Mouse (Mus musculus) spleen, embryonic (tissue): Measurements from ENCODE around the gene Phxr2.
"Not testable (repeated sequence)": the region's sequence is repeated elsewhere in the genome, so short reads cannot be mapped to it uniquely, and the experiment has no call there.

Experiments
- CTCF ChIA-PET: fragments of 350-600 bp; sonication (Branson Sonifier 250); formaldehyde crosslinking; loops from one replicate; lab custom pipeline; 2022; lab: Charles Lee

Phxr2 gene

GRCm38 (mm10) chr10:99126225-99126624 lies at the start of gene Phxr2:
TSS of gene Phxr2 (minus strand) at chr10:99126325.
- CTCF ChIA-PET = interaction anchor here (0.5 to 0.8 kb wide), 2 partner anchors 468 to 506 kb away, joined by 3 to 4 read pairs; no protein-coding TSS in a partner anchor

- CTCF ChIA-PET = interaction anchor here (1.0 kb wide), 1 partner anchor 8 kb away, joined by 4 read pairs; no protein-coding TSS in a partner anchor
Observed at GRCm38 (mm10) chr10:99172906-99173507, 46.9 kb upstream of the Phxr2 start.

GRCm38 (mm10) chr10:99171961-99172497 lies 45.9 kb upstream of the Phxr2 start:
- CTCF ChIA-PET = interaction anchor here (1.0 kb wide), 1 partner anchor 9 kb away, joined by 4 read pairs; no protein-coding TSS in a partner anchor

GRCm38 (mm10) chr10:99169765-99170129 lies 43.6 kb upstream of the Phxr2 start:
- CTCF ChIA-PET = no interaction called here

GRCm38 (mm10) chr10:99168840-99169764 lies 43.0 kb upstream of the Phxr2 start:
- CTCF ChIA-PET = interaction anchor here (0.7 kb wide), 1 partner anchor 201 kb away, joined by 3 read pairs; no protein-coding TSS in a partner anchor

- CTCF ChIA-PET = interaction anchor here (0.7 kb wide), 1 partner anchor 202 kb away, joined by 3 read pairs; no protein-coding TSS in a partner anchor
Observed at GRCm38 (mm10) chr10:99168404-99168803, 42.3 kb upstream of the Phxr2 start.

- CTCF ChIA-PET = interaction anchor here (0.9 kb wide), 1 partner anchor 412 kb away, joined by 3 read pairs; no protein-coding TSS in a partner anchor
Observed at GRCm38 (mm10) chr10:99166392-99166791, 40.3 kb upstream of the Phxr2 start.

- CTCF ChIA-PET = interaction anchor here (0.9 kb wide), 1 partner anchor 412 kb away, joined by 3 read pairs; no protein-coding TSS in a partner anchor
Observed at GRCm38 (mm10) chr10:99165751-99166282, 39.7 kb upstream of the Phxr2 start.

GRCm38 (mm10) chr10:99164871-99165477 lies 38.8 kb upstream of the Phxr2 start:
- CTCF ChIA-PET = interaction anchor here (0.6 kb wide), 1 partner anchor 199 kb away, joined by 15 read pairs; no protein-coding TSS in a partner anchor

- CTCF ChIA-PET = interaction anchor here (0.6 to 1.1 kb wide), 5 partner anchors 66 to 1289 kb away, joined by 3 to 9 read pairs (median 4); no protein-coding TSS in a partner anchor
Observed at GRCm38 (mm10) chr10:99163002-99163401, 36.9 kb upstream of the Phxr2 start.

GRCm38 (mm10) chr10:99161987-99162582 lies 36.0 kb upstream of the Phxr2 start:
- CTCF ChIA-PET = interaction anchor here (0.6 to 1.3 kb wide), 5 partner anchors 65 to 454 kb away, joined by 3 to 8 read pairs (median 3); no protein-coding TSS in a partner anchor

- CTCF ChIA-PET = not testable (repeated sequence)
Observed at GRCm38 (mm10) chr10:99157697-99158096, 31.6 kb upstream of the Phxr2 start.

- CTCF ChIA-PET = interaction anchor here (0.6 kb wide), 1 partner anchor 316 kb away, joined by 4 read pairs; no protein-coding TSS in a partner anchor
Observed at GRCm38 (mm10) chr10:99156808-99157207, 30.7 kb upstream of the Phxr2 start.

- CTCF ChIA-PET = no interaction called here
Observed at GRCm38 (mm10) chr10:99154635-99155034, 28.5 kb upstream of the Phxr2 start.

- CTCF ChIA-PET = interaction anchor here (0.7 to 1.0 kb wide), 2 partner anchors 45 to 459 kb away, joined by 3 to 6 read pairs; partner anchors contain the start of gene Galnt4
Observed at GRCm38 (mm10) chr10:99152063-99152462, 25.9 kb upstream of the Phxr2 start.

GRCm38 (mm10) chr10:99151580-99151979 lies 25.5 kb upstream of the Phxr2 start:
- CTCF ChIA-PET = interaction anchor here (0.7 to 1.0 kb wide), 2 partner anchors 44 to 459 kb away, joined by 3 to 6 read pairs; partner anchors contain the start of gene Galnt4

GRCm38 (mm10) chr10:99150016-99150415 lies 23.9 kb upstream of the Phxr2 start:
- CTCF ChIA-PET = no interaction called here

- CTCF ChIA-PET = no interaction called here
Observed at GRCm38 (mm10) chr10:99146596-99146995, 20.5 kb upstream of the Phxr2 start.

- CTCF ChIA-PET = no interaction called here
Observed at GRCm38 (mm10) chr10:99145611-99146010, 19.5 kb upstream of the Phxr2 start.

GRCm38 (mm10) chr10:99136337-99136736 lies 10.2 kb upstream of the Phxr2 start:
- CTCF ChIA-PET = no interaction called here
